Mouse (Mus musculus): Measurements from ENCODE around the gene Stard8. TPM values are rescaled to one million over a fixed set of nuclear protein-coding genes. Genes with fewer than 3 reads are reported as not detected.

Gene Stard8
- polyA plus RNA-seq, 1 experiment = 6.2 TPM

- no peak overlapping the region for H3K4me3 ChIP-seq (replicated peaks; ENCODE audit: control insufficient read depth, low read depth, low read length)
- no peaks in the 10 kb centered on the region for H3K4me1 ChIP-seq (ENCODE audit: control insufficient read depth, insufficient read depth, low read length)
- TF ChIP-seq POLR2A (IDR thresholded peaks at IDR 0.05; ENCODE audit: borderline replicate concordance, control insufficient read depth, low read depth, low read length) = no peak
- WGBS = 33% methylated on average over 1 of the region's 1 CpGs
- no peak overlapping the region for H3K27ac ChIP-seq (ENCODE audit: control insufficient read depth, insufficient read depth, low read depth, low read length, poor library complexity)
Observed at GRCm38 (mm10) chrX:99023951-99024350, 20.9 kb downstream of the Stard8 start.

GRCm38 (mm10) chrX:99035407-99035806, 32.4 kb downstream of the Stard8 start:
- 19% methylated on average over 3 of the region's 3 CpGs for WGBS
- no peak for TF ChIP-seq POLR2A (IDR thresholded peaks at IDR 0.05; ENCODE audit: borderline replicate concordance, control insufficient read depth, low read depth, low read length)
- no peaks in the 10 kb centered on the region; the same call in 1 of the 2 replicates for H3K4me1 ChIP-seq (ENCODE audit: control insufficient read depth, insufficient read depth, low read length)
- no peak overlapping the region for H3K4me3 ChIP-seq (replicated peaks; ENCODE audit: control insufficient read depth, low read depth, low read length)
- H3K27ac ChIP-seq (ENCODE audit: control insufficient read depth, insufficient read depth, low read depth, low read length, poor library complexity) = no peak overlapping the region

- no peak for TF ChIP-seq CTCF (IDR thresholded peaks at IDR 0.05; ENCODE audit: control insufficient read depth, insufficient read depth, low read length)
- TF ChIP-seq POLR2A (IDR thresholded peaks at IDR 0.05; ENCODE audit: borderline replicate concordance, control insufficient read depth, low read depth, low read length) = 0 out of 2 replicates have a peak, but pooled peaks have one; percentile 16
- WGBS = 20% methylated on average over 30 of the region's 31 CpGs
- Histone ChIP-seq H3K27ac (ENCODE audit: control insufficient read depth, insufficient read depth, low read depth, low read length, poor library complexity) (peak overlapping the region; percentile 91), H3K4me1 (ENCODE audit: control insufficient read depth, insufficient read depth, low read length) (no peaks in the 10 kb centered on the region), H3K4me3 (replicated peaks; ENCODE audit: control insufficient read depth, low read depth, low read length) (peak overlapping the region; percentile 81)
Observed at GRCm38 (mm10) chrX:99042451-99042951, 39.5 kb downstream of the Stard8 start.

GRCm38 (mm10) chrX:99043275-99043674, 40.2 kb downstream of the Stard8 start:
- peak overlapping the region; percentile 91 for H3K27ac ChIP-seq (ENCODE audit: control insufficient read depth, insufficient read depth, low read depth, low read length, poor library complexity)
- TF ChIP-seq POLR2A (IDR thresholded peaks at IDR 0.05; ENCODE audit: borderline replicate concordance, control insufficient read depth, low read depth, low read length) (no peak), CTCF (IDR thresholded peaks at IDR 0.05; ENCODE audit: control insufficient read depth, insufficient read depth, low read length) (no peak)
- 28% methylated on average over 6 of the region's 6 CpGs for WGBS
- H3K4me3 ChIP-seq (replicated peaks; ENCODE audit: control insufficient read depth, low read depth, low read length) = peak overlapping the region; percentile 81
- no peaks in the 10 kb centered on the region for H3K4me1 ChIP-seq (ENCODE audit: control insufficient read depth, insufficient read depth, low read length)

- Histone ChIP-seq H3K27ac (ENCODE audit: control insufficient read depth, insufficient read depth, low read depth, low read length, poor library complexity) (no peak overlapping the region), H3K4me1 (ENCODE audit: control insufficient read depth, insufficient read depth, low read length) (no peaks in the 10 kb centered on the region; the same call in 1 of the 2 replicates), H3K4me3 (replicated peaks; ENCODE audit: control insufficient read depth, low read depth, low read length) (peak overlapping the region; percentile 3)
- WGBS = 85% methylated on average over 5 of the region's 5 CpGs
- TF ChIP-seq CTCF (IDR thresholded peaks at IDR 0.05; ENCODE audit: control insufficient read depth, insufficient read depth, low read length) (no peak), POLR2A (IDR thresholded peaks at IDR 0.05; ENCODE audit: borderline replicate concordance, control insufficient read depth, low read depth, low read length) (no peak)
Observed at GRCm38 (mm10) chrX:99043739-99044138, 40.7 kb downstream of the Stard8 start.

GRCm38 (mm10) chrX:99045315-99045714, 42.3 kb downstream of the Stard8 start:
- Histone ChIP-seq H3K4me1 (ENCODE audit: control insufficient read depth, insufficient read depth, low read length) (no peaks in the 10 kb centered on the region; the same call in 1 of the 2 replicates), H3K4me3 (replicated peaks; ENCODE audit: control insufficient read depth, low read depth, low read length) (no peak overlapping the region), H3K27ac (ENCODE audit: control insufficient read depth, insufficient read depth, low read depth, low read length, poor library complexity) (no peak overlapping the region)
- TF ChIP-seq POLR2A (IDR thresholded peaks at IDR 0.05; ENCODE audit: borderline replicate concordance, control insufficient read depth, low read depth, low read length) (no peak), CTCF (IDR thresholded peaks at IDR 0.05; ENCODE audit: control insufficient read depth, insufficient read depth, low read length) (no peak)
- WGBS = 75% methylated on average over 7 of the region's 7 CpGs

- Histone ChIP-seq H3K27ac (ENCODE audit: control insufficient read depth, insufficient read depth, low read depth, low read length, poor library complexity) (peak overlapping the region; percentile 36), H3K4me3 (replicated peaks; ENCODE audit: control insufficient read depth, low read depth, low read length) (no peak overlapping the region), H3K4me1 (ENCODE audit: control insufficient read depth, insufficient read depth, low read length) (no peaks in the 10 kb centered on the region; the same call in 1 of the 2 replicates)
- TF ChIP-seq POLR2A (IDR thresholded peaks at IDR 0.05; ENCODE audit: borderline replicate concordance, control insufficient read depth, low read depth, low read length) (no peak), CTCF (IDR thresholded peaks at IDR 0.05; ENCODE audit: control insufficient read depth, insufficient read depth, low read length) (no peak)
- WGBS = 35% methylated on average over 5 of the region's 5 CpGs
Observed at GRCm38 (mm10) chrX:99046360-99047055, 43.5 kb downstream of the Stard8 start.

- Histone ChIP-seq H3K4me3 (replicated peaks; ENCODE audit: control insufficient read depth, low read depth, low read length) (no peak overlapping the region), H3K4me1 (ENCODE audit: control insufficient read depth, insufficient read depth, low read length) (peaks cover 1% of the 10 kb centered on the region; the same call in 1 of the 2 replicates), H3K27ac (ENCODE audit: control insufficient read depth, insufficient read depth, low read depth, low read length, poor library complexity) (no peak overlapping the region)
- TF ChIP-seq CTCF (IDR thresholded peaks at IDR 0.05; ENCODE audit: control insufficient read depth, insufficient read depth, low read length) (no peak), POLR2A (IDR thresholded peaks at IDR 0.05; ENCODE audit: borderline replicate concordance, control insufficient read depth, low read depth, low read length) (no peak)
- 43% methylated on average over 4 of the region's 4 CpGs for WGBS
Observed at GRCm38 (mm10) chrX:99048111-99048510, 45.1 kb downstream of the Stard8 start.

All from bone marrow, adult 2 months (tissue).